Mouse (Mus musculus): ENCODE measurements around the gene Ipo11. TPM values are rescaled to one million over a fixed set of nuclear protein-coding genes. Genes with fewer than 3 reads are reported as not detected.
A peak's percentile ranks its signal among the peaks of the same experiment; 100 is the strongest.
"Not testable (repeated sequence)": the region's sequence is repeated elsewhere in the genome, so short reads cannot be mapped to it uniquely, and the experiment has no call there.

Gene Ipo11
- total RNA-seq, 2 experiments from 2014 or later = 20.7 to 26.8 TPM

DNA sequence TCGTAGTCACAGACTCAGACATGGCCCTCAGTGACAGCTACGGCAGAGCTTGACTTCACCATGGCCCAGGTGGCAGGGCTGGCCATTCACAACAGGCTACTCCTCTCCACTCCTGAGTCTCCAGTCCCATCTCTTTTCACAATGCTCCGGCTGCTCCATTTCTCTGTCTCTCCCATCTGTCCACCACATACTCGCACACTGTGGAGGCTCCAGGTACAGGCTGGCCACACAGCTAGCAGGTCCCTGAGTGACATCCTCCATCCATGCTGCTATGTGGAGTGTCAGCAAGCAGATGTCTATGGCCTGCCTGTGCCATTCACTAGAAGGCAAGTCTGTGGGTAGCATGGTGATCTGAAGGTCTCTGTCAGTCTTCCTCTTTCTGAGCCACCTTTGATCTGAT, 29.5 kb downstream of the Ipo11 start:
- intact Hi-C loops (cut with DNase I) = no loop called here
- DNase-seq = no peak

DNA sequence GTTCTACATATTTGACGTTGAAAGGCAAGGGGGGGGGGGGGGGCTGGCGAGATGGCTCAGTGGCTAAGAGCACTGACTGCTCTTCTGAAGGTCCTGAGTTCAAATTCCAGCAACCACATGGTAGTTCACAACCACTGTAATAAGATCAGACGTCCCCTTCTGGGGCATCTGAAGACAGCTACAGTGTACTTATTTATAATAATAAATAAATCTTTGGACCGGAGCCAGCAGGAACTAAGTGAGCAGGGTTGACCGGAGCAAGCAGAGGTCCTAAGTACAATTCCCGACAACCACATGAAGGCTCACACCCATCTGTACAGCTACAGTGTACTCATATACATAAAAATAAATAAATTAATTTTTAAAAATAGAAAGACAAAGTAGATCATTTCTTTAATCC, 31.6 kb downstream of the Ipo11 start:
- intact Hi-C loops (cut with DNase I); DNase-seq: not testable (repeated sequence)

GRCm38 (mm10) chr13:106904637-106905036, 32.1 kb downstream of the Ipo11 start:
- DNase-seq = no peak
- intact Hi-C loops (cut with DNase I) = no loop called here

GRCm38 (mm10) chr13:106894284-106894683, 42.5 kb downstream of the Ipo11 start:
- no peak for DNase-seq
- intact Hi-C loops (cut with DNase I) = loop anchor here (10.0 kb wide), 1 partner anchor 179 kb away; no protein-coding TSS in a partner anchor

DNA sequence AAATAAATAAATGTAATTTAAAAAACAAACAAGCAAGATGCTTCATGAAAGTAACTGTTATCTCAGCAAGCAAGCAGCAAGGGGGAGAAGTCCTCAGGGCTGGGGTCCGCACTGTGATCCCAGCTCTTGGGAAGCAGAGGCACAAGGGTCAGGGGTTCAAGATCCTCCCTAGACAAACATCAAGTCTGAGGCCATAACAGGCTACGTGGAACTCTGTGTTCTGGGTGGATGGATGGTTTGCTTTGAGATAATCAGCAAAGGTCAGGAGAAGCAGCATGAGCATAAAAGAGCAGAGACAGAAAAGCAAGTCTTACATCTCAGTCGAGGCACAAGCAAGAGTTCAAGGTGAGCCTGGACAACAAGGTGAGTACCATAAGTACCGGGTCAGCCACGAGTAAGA, 43.1 kb downstream of the Ipo11 start:
- no peak for DNase-seq
- intact Hi-C loops (cut with DNase I) = loop anchor here (10.0 kb wide), 1 partner anchor 179 kb away; no protein-coding TSS in a partner anchor

DNA sequence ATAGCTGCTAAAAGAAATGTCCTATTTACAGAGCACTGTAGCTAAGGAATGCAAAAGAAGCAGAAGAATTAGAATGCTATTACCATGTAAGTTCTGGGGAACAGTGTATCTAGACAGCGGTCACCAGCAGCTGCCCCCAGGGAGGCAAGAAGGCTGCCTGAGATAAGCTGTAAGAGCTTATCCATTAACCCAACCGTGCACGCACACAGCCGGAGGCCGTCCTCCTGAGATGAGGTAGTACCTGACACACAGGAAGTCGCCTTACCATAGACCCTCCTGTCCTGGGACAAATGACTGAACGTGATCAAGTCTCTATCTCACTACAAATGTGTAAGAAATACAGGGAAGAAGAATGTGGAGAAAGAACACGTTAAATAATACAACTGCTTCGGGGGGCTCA, 43.6 kb downstream of the Ipo11 start:
- intact Hi-C loops (cut with DNase I) = loop anchor here (10.0 kb wide), 1 partner anchor 178 kb away; no protein-coding TSS in a partner anchor
- no peak for DNase-seq

DNA sequence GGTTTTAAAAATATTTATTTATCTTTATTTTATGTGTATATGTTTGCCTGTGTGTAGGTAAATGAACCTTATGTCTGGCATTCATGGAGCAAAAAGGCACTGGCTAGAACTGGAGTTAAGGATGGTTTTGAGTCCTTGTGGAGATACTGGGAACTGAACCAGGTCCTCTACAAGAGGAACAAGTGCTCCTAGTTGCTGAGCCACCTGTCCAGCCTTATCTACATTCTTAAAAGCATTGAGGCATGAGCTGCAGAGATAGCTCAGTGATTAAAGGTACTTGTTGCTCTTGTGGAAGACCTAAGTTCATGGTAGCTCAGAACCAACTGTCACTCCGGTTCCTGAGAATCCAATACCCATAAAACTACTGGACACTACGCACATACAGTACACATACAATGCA, 49.4 kb downstream of the Ipo11 start:
- intact Hi-C loops (cut with DNase I) = no loop called here
- no peak for DNase-seq

DNA sequence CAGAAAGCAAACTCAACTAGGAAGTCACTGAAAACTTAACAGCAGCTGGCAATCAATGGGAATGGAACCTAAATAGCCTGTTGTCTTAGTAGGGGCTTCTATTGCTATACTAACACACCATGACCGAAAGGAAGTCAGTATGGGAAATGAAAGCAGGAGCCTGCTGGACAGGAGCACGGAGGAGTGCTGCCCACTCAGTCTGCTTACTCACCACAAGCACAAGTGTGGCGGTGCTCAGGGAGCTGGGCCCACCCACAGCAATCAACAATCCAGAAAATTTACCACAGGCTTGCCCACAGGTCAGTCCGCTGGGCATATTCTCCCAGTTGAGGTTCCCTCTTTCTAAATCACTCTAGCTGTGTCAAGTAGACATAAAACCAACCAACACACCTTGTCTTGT, 52.5 kb downstream of the Ipo11 start:
- intact Hi-C loops (cut with DNase I) = no loop called here

DNA sequence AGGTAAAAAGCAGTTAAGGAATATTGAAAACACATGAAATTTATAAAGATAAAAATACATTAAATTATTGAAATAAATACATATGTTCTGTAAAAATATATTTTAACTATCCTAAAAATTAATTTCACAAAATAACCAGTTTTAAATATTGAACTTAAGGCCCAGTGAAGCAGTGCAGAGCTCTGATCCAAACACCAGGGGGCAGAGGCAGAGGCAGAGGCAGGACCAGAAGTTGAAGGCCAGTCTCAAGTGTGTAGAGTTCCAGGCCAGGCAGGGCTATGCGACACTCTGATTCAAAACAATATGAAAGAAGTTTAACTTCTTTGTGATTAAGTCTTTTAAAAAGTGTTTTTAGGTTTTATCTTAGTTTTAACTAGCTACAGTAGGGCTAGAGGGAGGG, 60.5 kb downstream of the Ipo11 start:
- intact Hi-C loops (cut with DNase I) = loop anchor here (10.0 kb wide), 1 partner anchor 229 kb away; no protein-coding TSS in a partner anchor
- DNase-seq = no peak

More for the DNA sequence above, 52.5 kb downstream of the Ipo11 start:
- no peak for DNase-seq

DNA sequence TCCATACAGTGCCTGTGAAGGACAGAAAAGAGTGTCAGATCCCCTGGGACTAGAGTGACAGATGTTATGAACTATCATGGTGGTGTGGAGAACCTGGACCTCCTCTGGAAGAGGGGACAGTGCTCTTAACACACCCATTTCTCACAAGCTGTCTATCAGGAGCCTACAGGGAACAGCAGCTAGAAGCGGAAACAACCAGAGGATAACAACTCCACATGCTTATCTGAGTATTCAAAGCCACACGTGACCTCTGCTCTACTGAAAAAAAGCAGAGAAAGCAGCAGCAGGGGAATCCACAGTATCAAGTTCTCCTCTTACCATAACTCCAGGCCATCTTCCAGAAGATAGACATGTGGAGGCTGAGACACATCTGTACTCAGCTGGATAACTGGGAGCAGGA, 71.2 kb downstream of the Ipo11 start:
- intact Hi-C loops (cut with DNase I) = no loop called here
- no peak for DNase-seq

DNA sequence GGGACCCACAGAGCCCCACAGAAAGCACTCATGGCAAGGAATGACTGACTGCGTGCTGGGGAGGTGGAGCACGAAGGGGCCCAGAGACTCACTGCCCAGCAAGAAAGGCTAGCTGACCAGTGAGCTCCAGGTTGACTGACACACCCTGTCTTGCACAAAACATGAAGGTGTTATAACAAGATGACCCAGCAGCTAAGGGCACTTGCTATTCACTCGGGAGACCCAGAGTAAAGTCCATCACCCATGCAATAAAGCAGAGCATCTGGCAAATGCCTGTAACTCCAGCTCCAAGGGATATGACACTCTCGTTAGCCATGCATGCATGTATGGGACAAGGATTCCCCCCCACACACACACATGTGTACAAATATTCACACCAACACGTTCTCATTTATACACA, 78.0 kb downstream of the Ipo11 start:
- intact Hi-C loops (cut with DNase I) = loop anchor here (10.0 kb wide), 1 partner anchor 134 kb away; no protein-coding TSS in a partner anchor

GRCm38 (mm10) chr13:106856556-106856955, 80.2 kb downstream of the Ipo11 start:
- no peak for DNase-seq
- intact Hi-C loops (cut with DNase I) = loop anchor here (10.0 kb wide), 1 partner anchor 132 kb away; no protein-coding TSS in a partner anchor

More for the DNA sequence above, 78.0 kb downstream of the Ipo11 start:
- no peak for DNase-seq

DNA sequence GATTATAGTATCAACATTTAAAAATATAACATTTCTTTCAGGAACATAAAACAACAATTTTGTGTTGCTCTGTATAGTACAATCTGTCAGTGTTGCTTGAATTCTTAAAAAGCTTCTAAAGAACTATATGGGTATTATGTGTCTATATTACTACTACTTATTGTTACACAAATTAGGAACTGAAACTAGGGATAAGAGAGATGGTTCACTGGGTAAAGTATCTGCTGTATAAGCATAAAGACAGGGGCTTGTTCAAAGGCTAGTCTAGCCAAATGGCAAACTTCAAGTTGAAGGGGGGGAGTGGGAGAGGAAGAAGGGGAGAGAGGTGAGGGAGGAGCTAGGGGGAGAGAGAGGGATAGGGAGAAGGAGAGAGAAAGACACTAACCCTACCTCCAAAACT, 89.2 kb downstream of the Ipo11 start:
- intact Hi-C loops (cut with DNase I) = no loop called here
- DNase-seq = no peak

DNA sequence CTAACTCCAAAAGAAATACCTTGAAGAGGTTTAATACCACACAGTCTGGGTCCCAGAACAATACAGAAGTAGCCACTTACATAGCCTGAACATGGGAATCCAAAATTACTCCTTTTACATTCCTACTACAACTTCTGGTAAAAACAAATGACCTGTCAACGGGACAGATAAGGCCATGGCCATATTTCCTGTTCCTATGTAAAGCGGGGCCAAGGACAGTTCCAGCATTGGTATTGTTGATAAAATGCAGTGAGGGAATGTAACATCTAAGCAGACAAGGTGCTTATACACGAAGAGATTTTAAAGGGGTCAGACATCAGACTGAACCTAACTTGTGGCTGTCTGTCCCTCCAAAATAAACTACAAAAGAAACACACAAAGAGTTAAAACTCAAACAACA, 91.8 kb downstream of the Ipo11 start:
- intact Hi-C loops (cut with DNase I) = no loop called here
- DNase-seq = no peak

DNA sequence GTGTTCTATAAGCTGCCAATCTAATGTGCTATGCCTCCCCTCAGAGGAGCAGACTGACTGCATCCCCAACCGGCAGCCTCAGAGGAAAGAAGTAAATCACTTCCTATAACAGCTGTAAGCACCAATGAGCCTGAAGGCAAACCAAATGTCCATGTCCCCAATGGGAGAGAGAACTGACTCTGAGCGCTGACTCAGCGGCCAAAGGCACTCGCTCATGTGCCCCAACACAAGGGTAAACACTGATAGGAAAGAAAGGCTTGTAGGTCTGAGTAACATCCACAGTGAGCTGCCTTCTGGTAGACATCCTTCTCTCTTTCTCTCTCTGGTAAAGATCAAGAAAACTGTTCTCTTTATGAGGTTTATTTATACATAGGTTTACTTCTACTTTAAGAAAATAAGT, 94.2 kb downstream of the Ipo11 start:
- intact Hi-C loops (cut with DNase I) = no loop called here
- no peak for DNase-seq

- intact Hi-C loops (cut with DNase I) = loop anchor here (5.0 kb wide), 1 partner anchor 76 kb away; no protein-coding TSS in a partner anchor
- no peak for DNase-seq
These were observed 98.0 kb downstream of the Ipo11 start for GRCm38 (mm10) chr13:106838778-106839177.

DNA sequence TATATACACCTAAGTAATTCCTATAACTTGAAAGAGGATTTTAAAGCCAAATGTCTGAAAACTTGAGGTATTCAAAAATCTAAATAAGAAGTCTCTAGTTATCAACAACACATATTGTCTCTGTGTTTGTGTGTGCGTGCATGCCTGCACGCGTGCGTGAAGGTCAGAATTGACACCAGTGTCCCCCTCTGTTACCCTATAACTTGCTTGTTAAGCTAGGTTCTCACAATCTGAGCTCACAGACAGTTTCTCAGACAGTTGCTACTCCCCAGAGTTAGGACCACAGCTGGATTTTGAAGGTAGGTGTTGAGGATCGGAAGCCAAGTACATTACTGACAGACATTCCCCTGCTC, 100.3 kb downstream of the Ipo11 start:
- intact Hi-C loops (cut with DNase I) = loop anchor here (5.0 kb wide), 1 partner anchor 74 kb away; no protein-coding TSS in a partner anchor
- no peak for DNase-seq

DNA sequence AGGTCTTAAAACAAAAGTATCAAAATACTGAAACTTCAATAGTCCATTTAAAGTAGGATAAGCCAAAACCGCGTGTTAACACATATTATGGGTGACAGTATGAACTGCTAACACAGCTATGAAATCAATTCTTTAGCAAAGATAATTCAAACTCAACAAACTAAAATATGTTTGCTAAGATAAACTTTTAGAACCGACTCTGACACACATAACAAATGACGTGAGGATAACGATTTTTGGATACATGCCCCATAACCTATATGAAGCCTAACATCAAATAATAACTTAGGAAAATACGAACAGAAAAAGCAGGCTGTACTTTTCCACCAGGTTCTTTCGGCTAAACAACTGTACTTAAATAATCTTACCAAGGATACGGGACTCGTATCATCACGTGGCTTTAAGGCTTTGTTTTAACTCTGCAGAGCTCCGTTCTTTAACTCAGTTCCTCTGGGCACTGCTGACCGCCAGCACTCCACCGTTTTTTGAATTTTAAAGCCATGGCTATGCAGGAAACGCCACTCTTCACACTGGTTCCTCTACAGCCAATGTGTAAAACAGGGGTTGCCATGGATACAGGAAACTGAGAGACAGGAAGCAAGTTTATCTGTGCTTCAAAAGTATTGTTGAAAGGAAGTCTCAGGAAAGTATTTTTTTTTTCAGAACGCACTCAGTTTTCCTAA, 100.8 kb downstream of the Ipo11 start:
- intact Hi-C loops (cut with DNase I) = loop anchor here (5.0 kb wide), 1 partner anchor 74 kb away; no protein-coding TSS in a partner anchor
- DNase-seq = peak; percentile 47

DNA sequence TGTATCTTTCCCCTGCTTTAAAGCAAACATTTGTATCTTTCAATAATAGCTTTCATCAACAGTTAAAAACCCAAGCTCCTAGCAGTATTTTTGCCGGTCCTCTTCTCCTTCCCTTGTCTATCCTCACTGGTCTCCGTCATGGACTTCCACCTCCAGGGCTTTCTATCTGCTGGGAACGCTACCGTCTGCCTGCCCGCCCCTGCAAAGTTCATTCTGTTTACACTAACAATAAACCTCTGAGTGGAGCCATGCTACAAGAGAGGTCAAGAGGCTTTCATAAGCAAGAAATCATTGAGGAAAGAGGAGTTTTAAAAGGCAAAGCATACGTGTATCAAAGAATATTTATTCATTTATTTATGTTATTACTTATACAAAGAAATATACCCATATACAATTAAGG, 106.7 kb downstream of the Ipo11 start:
- intact Hi-C loops (cut with DNase I) = no loop called here
- DNase-seq = no peak

DNA sequence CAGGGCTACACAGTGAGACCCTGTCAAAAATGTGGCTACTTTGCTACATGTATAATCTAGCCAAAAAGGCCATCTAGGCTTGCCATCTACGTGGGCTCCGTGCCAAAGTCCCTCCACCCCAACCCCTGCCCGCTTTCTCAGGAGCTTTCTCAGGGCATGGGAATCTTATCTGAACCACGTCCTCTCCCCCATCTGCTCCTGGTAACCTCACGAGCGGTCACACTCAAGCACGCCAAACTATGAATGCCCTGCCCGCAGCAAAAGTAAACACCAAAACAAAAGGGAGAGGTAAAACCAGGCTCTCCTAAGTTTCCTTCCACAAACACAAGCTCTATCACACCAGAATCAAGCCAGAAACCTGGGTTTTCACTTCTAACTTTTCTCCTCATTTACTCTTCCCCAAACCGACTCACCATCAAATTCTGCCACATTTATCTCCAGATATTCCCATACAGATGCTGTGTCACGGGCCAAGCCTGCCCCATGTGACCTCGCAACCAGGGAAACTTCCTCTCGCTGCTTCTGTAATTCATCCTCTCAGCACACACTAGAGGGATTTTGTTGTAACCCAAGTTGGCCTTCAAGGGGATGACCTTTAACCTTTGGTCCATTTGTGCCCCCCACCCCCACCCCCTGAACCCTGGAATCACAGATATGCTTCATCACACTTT, 107.3 kb downstream of the Ipo11 start:
- no peak for DNase-seq
- intact Hi-C loops (cut with DNase I) = no loop called here

DNA sequence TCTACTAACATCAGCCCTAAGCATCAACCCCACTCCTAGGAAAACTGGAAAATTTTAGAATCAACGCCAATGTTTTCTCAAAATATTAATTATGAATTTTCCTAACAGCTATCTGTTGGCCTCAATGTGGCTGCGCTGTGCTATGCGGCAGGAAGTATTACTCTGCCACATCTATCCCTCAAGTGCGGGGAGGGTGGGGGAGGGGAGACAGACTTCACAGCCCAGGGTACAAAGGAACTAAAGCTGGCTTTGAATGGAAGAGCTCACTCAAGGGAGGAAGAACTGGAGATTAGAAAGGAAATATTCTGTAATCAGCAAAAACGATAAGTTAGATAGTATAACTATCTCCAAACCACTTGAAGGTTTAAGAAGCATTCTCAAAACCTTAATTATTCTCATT, 111.1 kb downstream of the Ipo11 start:
- DNase-seq = no peak
- intact Hi-C loops (cut with DNase I) = no loop called here

DNA sequence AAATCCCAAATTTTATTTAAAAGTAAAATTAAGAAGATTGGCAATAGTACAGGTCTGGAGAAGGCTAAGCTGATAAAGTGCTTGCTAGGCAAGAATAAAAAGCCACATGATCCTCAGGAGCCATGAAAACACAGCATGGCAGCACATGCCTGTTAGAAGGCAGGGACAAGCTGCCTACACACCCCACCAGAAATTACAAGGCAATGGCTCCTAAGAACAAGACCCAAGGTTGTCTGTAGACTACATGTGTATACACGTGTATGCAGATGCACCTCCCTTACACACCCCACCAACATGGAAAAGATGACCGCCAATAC, 112.9 kb downstream of the Ipo11 start:
- no peak for DNase-seq
- intact Hi-C loops (cut with DNase I) = no loop called here

Data from heart, postnatal 36 days (tissue).